Mouse (Mus musculus) limb, embryonic 11.5 days (tissue): Measurements from ENCODE around the gene Gramd1c. TPM values are rescaled to one million over a fixed set of nuclear protein-coding genes. Genes with fewer than 3 reads are reported as not detected.

Source experiments
- ATAC-seq: fragments of 200-750 bp; cut with Nextera tagmentation; 2 replicates; pipeline ENCODE4 v1.8.0; 2017; ENCODE audit warnings: low read depth; ENCODE audit not compliant: insufficient number of reproducible peaks, low FRiP score, low TSS enrichment
- DNase-seq: peaks from one replicate; pipeline ENCODE4 v3.0.0-alpha.2; 2015; ENCODE audit warnings: low spot score
- H3K27ac ChIP-seq: fragments of 300-500 bp; sonication (generic); replicated peaks from 2 replicates; pipeline ENCODE4 v1.5.1; 2014; ENCODE audit warnings: low read depth, mild to moderate bottlenecking, low read length
- H3K27me3 ChIP-seq: fragments of 300-500 bp; sonication (generic); 2 replicates; pipeline ENCODE4 v1.6.1; 2014; ENCODE audit warnings: mild to moderate bottlenecking, low read length, mixed read lengths; ENCODE audit not compliant: control insufficient read depth, insufficient read depth
- H3K36me3 ChIP-seq: fragments of 300-500 bp; sonication (generic); 2 replicates; pipeline ENCODE4 v1.6.1; 2014; ENCODE audit warnings: mild to moderate bottlenecking, low read length, moderate library complexity, mixed read lengths; ENCODE audit not compliant: control insufficient read depth, insufficient read depth
- H3K4me1 ChIP-seq: fragments of 300-500 bp; sonication (generic); 2 replicates; pipeline ENCODE4 v1.6.1; 2014; ENCODE audit warnings: low read length, mixed read lengths; ENCODE audit not compliant: control insufficient read depth, insufficient read depth
- H3K4me2 ChIP-seq: fragments of 300-500 bp; sonication (generic); 2 replicates; pipeline ENCODE4 v1.6.1; 2014; ENCODE audit warnings: low read depth, mild to moderate bottlenecking, moderate library complexity; ENCODE audit not compliant: severe bottlenecking
- H3K4me3 ChIP-seq: fragments of 300-500 bp; sonication (generic); 2 replicates; pipeline ENCODE4 v1.5.1; 2014; ENCODE audit warnings: low read depth, low read length
- H3K9ac ChIP-seq: fragments of 300-500 bp; sonication (generic); 2 replicates; pipeline ENCODE4 v1.6.1; 2014; ENCODE audit warnings: mild to moderate bottlenecking, low read length
- H3K9me3 ChIP-seq: fragments of 300-500 bp; sonication (generic); 2 replicates; pipeline ENCODE4 v1.6.1; 2016; ENCODE audit warnings: low read length; ENCODE audit not compliant: control insufficient read depth
- WGBS: fragments of 180-500 bp; shearing (Covaris S2); extraction: QIAGEN DNeasy Blood & Tissue Kit; methylation state at CpG from one replicate; pipeline ENCODE4 v1.1.7; 2014; 5-methylcytosine and 5-hydroxymethylcytosine counted together
- polyA plus RNA-seq: library from polyadenylated mRNA; unstranded; fragments of >200 nt; fragmentation: Nextera tagmentation; extraction: Ambion mirVana; gene quantifications from 2 replicates; pipeline ENCODE4 v1.2.1, GENCODE M21; 2014

Gene Gramd1c
- polyA plus RNA-seq, 1 experiment from 2014 or later, result 4.3 TPM

DNA sequence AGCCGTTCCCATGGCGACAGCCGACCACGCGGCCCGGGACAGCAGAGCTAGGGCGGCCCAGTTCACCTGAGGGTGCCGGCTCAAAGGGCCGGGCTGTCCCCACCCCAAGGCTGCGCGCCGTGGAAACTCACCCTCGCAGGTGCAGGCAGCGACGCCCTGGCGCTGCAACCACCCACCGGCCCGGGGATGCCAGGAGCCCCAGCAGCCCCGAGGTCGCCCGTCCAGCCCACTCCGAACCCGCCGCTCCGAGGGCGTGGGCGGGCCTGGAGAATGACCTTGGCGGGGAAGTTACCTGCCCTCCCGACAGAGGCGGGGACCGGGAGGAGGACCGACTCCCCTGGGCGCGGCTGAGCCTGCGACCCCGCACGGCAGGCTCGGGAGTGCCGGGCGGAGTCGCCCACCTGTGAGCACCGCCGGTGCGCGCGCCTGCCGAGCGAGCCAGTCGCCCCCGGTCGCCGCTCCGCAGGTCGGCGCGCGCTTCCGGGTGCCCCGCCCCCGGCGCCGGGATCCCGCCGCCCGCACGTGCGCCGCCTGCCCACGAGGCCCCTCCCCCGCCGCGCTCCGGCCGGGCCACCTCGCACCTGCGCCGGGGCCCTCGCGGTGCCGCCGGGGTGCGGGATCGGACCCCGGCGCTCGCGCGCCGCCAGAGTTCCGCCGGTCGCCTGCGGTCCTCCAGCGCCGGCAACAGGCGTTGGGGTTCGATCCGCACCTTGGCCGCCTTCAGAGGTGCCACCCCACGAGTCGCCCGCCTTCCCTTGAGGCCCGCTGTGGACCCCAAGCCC lies 83.6 kb downstream of the Gramd1c start, which contains the start of gene Zdhhc23:
Zdhhc23 (minus strand) TSS at position 464 of the 782 bp plus-strand sequence.
- H3K36me3 ChIP-seq, result no peaks in the 10 kb centered on the region
- DNase-seq (peak; percentile 81), ATAC-seq (peak; percentile 87)
- WGBS, result under 1% methylated on average over 65 of the region's 103 CpGs
- H3K27me3 ChIP-seq, result 0 out of 2 replicates have a peak, but pooled peaks cover 3% of the 10 kb centered on the region
- H3K4me2 ChIP-seq, result peak within 1 kb of the TSS; percentile 100
- H3K4me1 ChIP-seq, result 0 out of 2 replicates have a peak, but pooled peaks cover 5% of the 10 kb centered on the region
- peak within 1 kb of the TSS; percentile 45 for H3K9ac ChIP-seq
- H3K27ac ChIP-seq, result no peak within 1 kb of the TSS
- H3K9me3 ChIP-seq, result no peaks in the 10 kb centered on the region
- peak within 1 kb of the TSS; percentile 64 for H3K4me3 ChIP-seq

GRCm38 (mm10) chr16:43979010-43979327 lies 84.2 kb downstream of the Gramd1c start:
- H3K9ac ChIP-seq, result peak overlapping the region; percentile 45; the same call in 1 of the 2 replicates
- peak overlapping the region; percentile 64 for H3K4me3 ChIP-seq
- no peaks in the 10 kb centered on the region for H3K9me3 ChIP-seq
- 0 out of 2 replicates have a peak, but pooled peaks cover 5% of the 10 kb centered on the region for H3K4me1 ChIP-seq
- 0 out of 2 replicates have a peak, but pooled peaks cover 3% of the 10 kb centered on the region for H3K27me3 ChIP-seq
- ATAC-seq (no peak), DNase-seq (no peak)
- H3K27ac ChIP-seq, result no peak overlapping the region
- 16% methylated on average over 7 of the region's 7 CpGs for WGBS
- peak overlapping the region; percentile 100 for H3K4me2 ChIP-seq
- no peaks in the 10 kb centered on the region for H3K36me3 ChIP-seq

- Histone ChIP-seq H3K4me2 (no peak overlapping the region), H3K9me3 (no peaks in the 10 kb centered on the region), H3K27me3 (no peaks in the 10 kb centered on the region), H3K4me1 (no peaks in the 10 kb centered on the region), H3K27ac (no peak overlapping the region), H3K36me3 (no peaks in the 10 kb centered on the region), H3K4me3 (no peak overlapping the region), H3K9ac (no peak overlapping the region)
- WGBS, result 88% methylated on average over 22 of the region's 22 CpGs
- ATAC-seq (no peak), DNase-seq (no peak)
Measured at GRCm38 (mm10) chr16:43973606-43974220, 89.4 kb downstream of the Gramd1c start.

GRCm38 (mm10) chr16:43973147-43973546 lies 90.0 kb downstream of the Gramd1c start:
- no peak for DNase-seq
- Histone ChIP-seq H3K27ac (no peak overlapping the region), H3K4me1 (no peaks in the 10 kb centered on the region), H3K27me3 (no peaks in the 10 kb centered on the region), H3K9ac (no peak overlapping the region), H3K9me3 (no peaks in the 10 kb centered on the region), H3K36me3 (no peaks in the 10 kb centered on the region), H3K4me3 (no peak overlapping the region), H3K4me2 (no peak overlapping the region)
- no peak for ATAC-seq
- WGBS, result 89% methylated on average over 11 of the region's 11 CpGs

- Histone ChIP-seq H3K4me1 (no peaks in the 10 kb centered on the region), H3K4me3 (no peak overlapping the region), H3K27me3 (no peaks in the 10 kb centered on the region), H3K9ac (no peak overlapping the region), H3K36me3 (no peaks in the 10 kb centered on the region), H3K27ac (no peak overlapping the region), H3K4me2 (no peak overlapping the region), H3K9me3 (no peaks in the 10 kb centered on the region)
- ATAC-seq (no peak), DNase-seq (no peak)
- WGBS, result 88% methylated on average over 2 of the region's 2 CpGs
Measured at GRCm38 (mm10) chr16:43972391-43972790, 90.8 kb downstream of the Gramd1c start.

- Histone ChIP-seq H3K4me1 (no peaks in the 10 kb centered on the region), H3K9me3 (no peaks in the 10 kb centered on the region), H3K9ac (no peak overlapping the region), H3K36me3 (no peaks in the 10 kb centered on the region), H3K27me3 (no peaks in the 10 kb centered on the region), H3K4me2 (no peak overlapping the region), H3K27ac (no peak overlapping the region), H3K4me3 (no peak overlapping the region)
- ATAC-seq (no peak), DNase-seq (no peak)
- 91% methylated on average over 9 of the region's 9 CpGs for WGBS
Measured at GRCm38 (mm10) chr16:43971741-43972140, 91.4 kb downstream of the Gramd1c start.

- Histone ChIP-seq H3K4me3 (no peak overlapping the region), H3K9ac (no peak overlapping the region), H3K9me3 (no peaks in the 10 kb centered on the region), H3K27me3 (no peaks in the 10 kb centered on the region), H3K4me2 (no peak overlapping the region), H3K27ac (no peak overlapping the region), H3K36me3 (no peaks in the 10 kb centered on the region), H3K4me1 (no peaks in the 10 kb centered on the region)
- ATAC-seq, result no peak
- no peak for DNase-seq
- 90% methylated on average over 11 of the region's 11 CpGs for WGBS
Measured at GRCm38 (mm10) chr16:43971189-43971588, 92.0 kb downstream of the Gramd1c start.

- no peaks in the 10 kb centered on the region for H3K9me3 ChIP-seq
- no peak overlapping the region for H3K4me2 ChIP-seq
- ATAC-seq (no peak), DNase-seq (no peak)
- no peaks in the 10 kb centered on the region for H3K4me1 ChIP-seq
- no peaks in the 10 kb centered on the region for H3K36me3 ChIP-seq
- no peak overlapping the region for H3K9ac ChIP-seq
- no peak overlapping the region for H3K4me3 ChIP-seq
- WGBS, result 87% methylated on average over 3 of the region's 3 CpGs
- no peak overlapping the region for H3K27ac ChIP-seq
- no peaks in the 10 kb centered on the region for H3K27me3 ChIP-seq
Measured at GRCm38 (mm10) chr16:43970426-43970825, 92.7 kb downstream of the Gramd1c start.
